Mouse (Mus musculus): Measurements from ENCODE around the gene Pgpep1.

Gene Pgpep1

GRCm38 (mm10) chr8:70691230-70691629 lies 31.0 kb upstream of the Pgpep1 start:
- in situ Hi-C loops (cut with MboI, MseI), result no loop called here

- in situ Hi-C loops (cut with MboI, MseI), result no loop called here
These were observed 29.8 kb upstream of the Pgpep1 start for GRCm38 (mm10) chr8:70689892-70690390.

- in situ Hi-C loops (cut with MboI, MseI), result no loop called here
These were observed 27.9 kb upstream of the Pgpep1 start for GRCm38 (mm10) chr8:70688136-70688535.

- in situ Hi-C loops (cut with MboI, MseI), result no loop called here
These were observed 27.4 kb upstream of the Pgpep1 start for GRCm38 (mm10) chr8:70687576-70687975.

GRCm38 (mm10) chr8:70684291-70684690 lies 24.1 kb upstream of the Pgpep1 start:
- in situ Hi-C loops (cut with MboI, MseI), result no loop called here

- in situ Hi-C loops (cut with MboI, MseI), result no loop called here
These were observed 22.5 kb upstream of the Pgpep1 start for GRCm38 (mm10) chr8:70682692-70683091.

GRCm38 (mm10) chr8:70682193-70682592 lies 22.0 kb upstream of the Pgpep1 start:
- in situ Hi-C loops (cut with MboI, MseI), result no loop called here

- in situ Hi-C loops (cut with MboI, MseI), result no loop called here
These were observed 21.2 kb upstream of the Pgpep1 start for GRCm38 (mm10) chr8:70681410-70681809.

- in situ Hi-C loops (cut with MboI, MseI), result no loop called here
These were observed 19.9 kb upstream of the Pgpep1 start for GRCm38 (mm10) chr8:70680039-70680438.

GRCm38 (mm10) chr8:70679404-70679803 lies 19.2 kb upstream of the Pgpep1 start:
- in situ Hi-C loops (cut with MboI, MseI), result no loop called here

GRCm38 (mm10) chr8:70678679-70679078 lies 18.5 kb upstream of the Pgpep1 start:
- in situ Hi-C loops (cut with MboI, MseI), result no loop called here

- in situ Hi-C loops (cut with MboI, MseI), result no loop called here
These were observed 17.4 kb upstream of the Pgpep1 start for GRCm38 (mm10) chr8:70677451-70678080.

- in situ Hi-C loops (cut with MboI, MseI), result no loop called here
These were observed 15.1 kb upstream of the Pgpep1 start for GRCm38 (mm10) chr8:70675336-70675735.

- in situ Hi-C loops (cut with MboI, MseI), result no loop called here
These were observed 14.5 kb upstream of the Pgpep1 start for GRCm38 (mm10) chr8:70674716-70675115.

GRCm38 (mm10) chr8:70674109-70674508 lies 13.9 kb upstream of the Pgpep1 start:
- in situ Hi-C loops (cut with MboI, MseI), result no loop called here

- in situ Hi-C loops (cut with MboI, MseI), result no loop called here
These were observed 13.1 kb upstream of the Pgpep1 start, which contains the start of gene Lsm4 for GRCm38 (mm10) chr8:70673079-70673856. TSS of gene Lsm4 (plus strand) at chr8:70673248.

- in situ Hi-C loops (cut with MboI, MseI), result no loop called here
These were observed 12.3 kb upstream of the Pgpep1 start for GRCm38 (mm10) chr8:70672325-70673078.

- in situ Hi-C loops (cut with MboI, MseI), result no loop called here
These were observed 11.6 kb upstream of the Pgpep1 start for GRCm38 (mm10) chr8:70671615-70672324.

GRCm38 (mm10) chr8:70667071-70667470 lies 6.9 kb upstream of the Pgpep1 start:
- in situ Hi-C loops (cut with MboI, MseI), result loop anchor here (5.0 kb wide), 1 partner anchor 45 kb away; no protein-coding TSS in a partner anchor

- in situ Hi-C loops (cut with MboI, MseI), result loop anchor here (5.0 kb wide), 1 partner anchor 47 kb away; no protein-coding TSS in a partner anchor
These were observed 5.4 kb upstream of the Pgpep1 start for GRCm38 (mm10) chr8:70665599-70665998.

GRCm38 (mm10) chr8:70664631-70665030 lies 4.4 kb upstream of the Pgpep1 start:
- in situ Hi-C loops (cut with MboI, MseI), result loop anchor here (5.0 kb wide), 1 partner anchor 48 kb away; no protein-coding TSS in a partner anchor

Data from regulatory T cell (primary cell).